Mouse (Mus musculus): ENCODE measurements at regions not wholly inside any gene's neighbourhood (a gene's known extent, or its start where the extent isn't known, plus 50 kb on each side); places are given as distances from the start of the nearest gene placed in this dataset.
A peak's percentile ranks its signal among the peaks of the same experiment; 100 is the strongest.

DNA sequence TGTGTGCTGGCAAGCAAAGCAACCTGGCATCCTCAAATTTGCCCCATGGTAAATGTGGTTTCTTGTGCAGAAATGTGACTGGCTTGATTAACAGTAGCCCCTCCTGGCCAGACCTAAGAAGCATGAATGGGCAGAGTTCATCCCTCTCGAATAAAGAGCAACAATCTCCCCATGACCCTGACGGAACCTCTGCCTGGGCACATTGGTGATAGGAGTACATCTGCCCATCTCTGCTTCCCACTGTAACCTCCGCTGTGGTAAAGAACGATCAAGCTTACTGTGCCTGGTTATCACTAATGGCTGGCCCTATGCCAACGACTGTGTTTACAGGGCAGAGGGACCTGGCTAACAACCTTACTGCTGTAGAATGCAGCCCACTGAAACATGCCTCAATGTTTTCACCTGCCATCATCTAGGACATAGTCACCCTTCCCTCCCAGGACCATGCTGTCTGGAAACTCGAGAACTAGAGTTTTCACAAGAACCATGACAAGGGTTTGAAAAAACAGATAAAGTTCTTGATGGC is 69.6 kb upstream of the Tspan2 start:
- DNase-seq, result no peak

DNA sequence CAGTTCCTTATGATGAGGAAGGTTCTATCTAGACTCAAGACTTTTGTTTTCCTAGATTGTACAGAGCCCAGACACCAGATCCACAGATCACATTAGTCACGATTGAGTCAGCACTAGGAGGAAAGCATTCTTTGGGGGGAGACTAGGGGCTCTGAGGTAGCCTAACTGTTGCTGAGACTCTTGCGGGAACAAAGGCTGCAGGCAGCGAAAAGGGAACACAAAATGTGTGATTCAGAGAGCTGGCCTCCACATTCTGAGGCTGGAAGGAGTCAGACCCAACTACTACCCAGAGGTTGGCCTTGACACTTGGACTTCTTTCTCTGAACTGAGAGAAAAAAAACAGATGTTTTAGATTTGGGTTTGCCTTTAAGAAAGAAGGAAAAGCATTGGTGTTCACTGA is 66.5 kb upstream of the Tspan2 start:
- DNase-seq, result no peak

DNA sequence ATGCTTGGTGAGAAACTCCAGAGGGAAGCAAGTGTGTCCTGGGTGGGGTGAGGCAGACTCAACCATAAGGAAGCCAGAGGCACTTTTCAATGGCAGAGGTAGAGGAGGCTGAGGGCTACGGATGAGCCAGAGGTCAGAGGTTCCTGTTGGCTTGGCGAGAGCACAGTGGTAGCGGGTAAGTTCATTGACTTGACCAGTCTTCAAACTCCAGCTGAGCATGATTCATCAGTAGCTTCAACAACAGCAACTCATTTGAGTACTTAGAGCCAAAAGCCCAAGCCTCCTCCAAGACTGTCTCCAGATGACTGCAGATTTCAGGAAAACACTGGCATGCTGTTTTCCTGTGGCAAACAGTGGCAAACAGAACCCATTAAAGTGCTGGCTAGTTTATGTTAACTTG is 65.8 kb upstream of the Tspan2 start:
- no peak for DNase-seq

DNA sequence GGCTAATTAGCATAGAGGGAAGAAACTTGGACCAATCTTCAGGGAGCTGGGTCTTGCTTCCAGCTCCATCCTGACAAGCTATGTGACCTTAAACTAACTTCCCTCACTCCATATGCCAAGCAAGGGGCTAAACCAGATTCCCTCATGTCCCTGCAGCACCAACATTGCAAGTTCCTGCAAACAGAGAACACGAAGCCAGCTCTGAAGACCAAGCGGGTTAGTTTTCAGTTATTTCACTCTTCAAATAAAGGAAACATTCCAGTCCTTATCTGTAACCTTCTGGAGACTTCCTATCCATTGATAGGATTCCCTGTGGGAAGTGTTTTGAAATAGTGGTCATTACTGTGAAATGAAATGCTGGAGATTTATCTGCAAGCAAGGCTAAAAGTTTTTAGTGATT is 64.4 kb upstream of the Tspan2 start:
- no peak for DNase-seq

DNA sequence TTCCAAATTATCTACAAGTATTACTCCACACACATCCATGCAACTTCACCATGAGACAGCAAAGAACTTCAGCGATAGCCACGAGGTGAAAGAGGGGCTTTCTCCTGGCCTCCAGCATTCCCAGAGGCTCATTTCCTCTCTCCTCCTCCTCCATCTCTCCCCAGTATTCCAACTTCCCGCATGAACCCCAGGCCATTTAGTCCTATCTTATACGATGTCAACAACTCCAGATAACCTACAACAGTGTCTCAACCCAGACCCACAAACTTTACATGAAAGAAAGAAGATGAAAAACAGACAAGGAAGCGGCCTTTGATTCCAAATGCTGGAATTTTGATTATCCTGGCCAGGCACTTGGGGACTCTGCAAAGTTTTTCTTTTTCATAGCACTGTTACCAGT is 63.8 kb upstream of the Tspan2 start:
- DNase-seq, result no peak

DNA sequence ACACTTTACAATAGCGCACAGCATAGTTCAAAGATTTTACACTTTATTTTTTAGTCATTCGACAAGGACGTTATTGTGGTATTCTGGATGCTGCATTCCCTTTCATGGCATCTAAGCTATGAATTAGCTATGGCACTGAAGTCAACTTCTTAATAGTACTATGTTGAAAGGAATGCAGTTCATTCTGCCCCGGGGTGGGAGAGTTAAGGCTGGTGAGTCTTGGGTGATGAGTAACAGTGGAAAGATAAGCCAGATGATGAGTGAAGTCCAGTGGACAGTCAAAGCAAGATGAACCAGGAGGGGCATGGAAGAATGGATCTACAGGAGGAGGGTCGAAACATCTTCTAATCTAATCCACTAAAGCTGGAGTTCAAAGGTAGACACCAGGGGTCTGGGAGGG is 63.4 kb upstream of the Tspan2 start:
- no peak for DNase-seq

DNA sequence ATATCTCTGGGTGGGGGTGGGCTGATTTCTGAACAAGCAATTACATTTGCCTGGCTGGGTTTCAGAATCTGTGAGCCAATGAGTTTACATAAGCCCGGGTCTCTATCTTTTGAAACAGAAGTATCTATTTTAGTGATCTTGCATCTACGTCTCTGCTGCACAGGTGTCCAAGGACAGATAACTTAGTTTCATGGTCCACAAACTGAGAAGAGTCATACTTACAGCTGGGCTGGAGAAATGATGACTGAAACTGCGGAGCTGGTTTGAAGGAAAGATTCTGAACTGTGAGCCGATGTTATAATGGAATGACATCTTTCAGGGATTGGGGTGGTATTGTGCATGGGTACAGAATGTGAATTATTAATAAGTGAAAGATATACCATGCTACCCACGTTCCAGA is 60.8 kb upstream of the Tspan2 start:
- DNase-seq, result no peak

DNA sequence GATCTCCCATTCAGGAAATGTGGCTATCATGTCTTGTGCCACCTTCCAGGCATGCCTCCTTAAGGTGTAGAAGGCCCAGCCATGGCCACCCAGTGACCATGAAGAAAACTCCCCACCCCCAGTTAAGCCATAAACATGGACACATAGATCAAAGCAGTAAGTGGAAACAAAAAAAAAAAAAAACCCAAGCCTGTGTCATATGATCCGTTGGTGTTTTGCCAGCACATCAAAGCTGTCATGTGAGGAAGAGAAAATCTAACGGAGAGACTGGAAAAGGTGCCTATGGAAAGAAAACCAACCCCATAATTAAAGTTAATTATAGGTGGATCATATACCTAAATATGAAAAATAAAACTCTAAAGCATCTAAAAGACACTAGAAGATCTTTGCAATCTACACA is 60.3 kb upstream of the Tspan2 start:
- DNase-seq, result no peak

DNA sequence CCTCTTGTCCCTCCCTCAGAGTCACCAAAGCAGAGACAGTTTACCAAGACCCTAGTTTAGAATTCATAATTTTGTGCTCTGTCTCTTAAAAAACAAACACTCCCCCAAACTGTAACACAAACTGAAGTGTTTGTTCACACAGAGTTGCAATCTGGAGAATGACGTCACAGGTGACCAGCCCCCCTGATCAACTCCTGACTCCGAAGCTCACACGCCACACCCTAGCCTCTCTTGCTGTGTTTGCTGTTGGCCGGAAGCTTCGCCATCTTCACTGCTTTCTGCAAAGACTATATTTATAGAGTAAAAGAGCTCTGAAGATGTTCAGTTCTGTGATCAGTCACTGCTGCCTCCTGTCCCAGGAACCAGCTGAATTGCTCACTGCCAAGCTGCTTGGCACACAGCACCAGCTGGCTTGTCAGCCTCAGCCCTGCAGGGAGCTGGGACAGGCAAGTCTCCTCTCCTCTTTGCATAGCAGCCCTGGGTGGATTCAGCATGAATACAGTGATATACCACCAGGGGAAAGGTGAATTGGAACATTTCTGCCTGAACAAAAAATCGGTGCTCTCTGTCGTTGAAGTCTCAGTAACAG is 57.3 kb upstream of the Tspan2 start:
- peak; percentile 44 for DNase-seq

DNA sequence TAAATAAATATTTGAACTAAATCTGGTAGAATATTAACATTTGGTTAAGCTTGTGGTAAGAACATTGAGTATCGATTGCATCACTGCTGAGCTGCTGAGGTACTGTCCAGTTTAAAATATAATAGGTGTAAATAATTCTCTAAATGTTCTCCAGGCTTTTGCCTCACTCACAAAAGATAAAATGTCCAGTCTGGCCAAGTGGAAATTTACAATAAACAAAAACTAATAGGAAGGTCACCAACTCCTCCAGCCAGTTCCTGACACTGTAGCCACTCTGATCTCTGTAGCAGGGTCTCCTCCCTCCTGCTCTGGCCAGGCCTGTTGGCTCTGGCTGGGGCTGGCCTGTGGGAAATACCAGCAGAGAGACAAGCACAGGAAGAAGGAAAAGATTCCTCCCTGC is 55.8 kb upstream of the Tspan2 start:
- peak; percentile 89 for DNase-seq

DNA sequence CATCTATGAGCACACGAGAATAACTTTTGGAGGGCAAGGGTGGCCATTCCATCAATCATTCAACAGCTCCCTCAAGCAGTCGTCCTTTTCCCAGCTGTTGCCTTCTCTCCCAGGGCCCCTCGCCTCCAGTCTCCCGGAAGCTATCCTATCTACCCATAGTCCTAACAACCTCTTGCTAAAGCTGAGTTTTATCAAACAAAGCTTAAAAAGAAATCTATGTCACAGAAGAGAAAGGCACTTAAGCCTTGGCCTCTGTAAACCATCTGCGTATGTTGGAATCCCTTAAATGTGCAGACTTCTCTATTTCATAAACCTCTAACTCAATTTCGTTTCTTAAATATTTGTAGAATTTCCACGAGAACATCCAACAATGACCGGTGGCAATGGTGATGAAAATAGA is 51.9 kb upstream of the Tspan2 start:
- peak; percentile 38 for DNase-seq

DNA sequence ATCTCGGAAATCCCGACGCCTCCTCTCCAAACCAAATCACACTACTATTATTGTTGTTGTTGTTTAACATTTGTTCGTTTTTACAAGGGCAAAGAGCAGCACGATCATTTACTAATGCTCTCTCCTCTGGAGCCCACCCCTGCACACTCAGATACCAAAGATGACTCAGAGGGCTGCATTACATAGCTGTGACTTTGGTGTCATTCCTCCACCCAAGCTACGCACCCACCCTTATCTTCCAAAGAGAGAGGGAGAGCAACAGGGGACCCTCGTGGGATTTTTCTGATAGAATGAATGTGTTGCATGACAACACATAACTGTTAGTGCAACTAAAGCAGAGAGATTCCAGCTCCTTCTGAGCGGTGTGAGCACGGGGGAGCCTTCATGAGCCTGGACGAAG is 50.8 kb upstream of the Tspan2 start:
- no peak for DNase-seq

Data from kidney, adult 9 months (tissue).